Mouse (Mus musculus): ENCODE measurements around the gene Krt18.

- no peak for TF ChIP-seq CTCF (IDR thresholded peaks at IDR 0.05; ENCODE audit: control insufficient read depth, insufficient read depth, low read length)
- TF ChIP-seq POLR2A (IDR thresholded peaks at IDR 0.05; ENCODE audit: borderline replicate concordance, control insufficient read depth, low read depth, low read length) = no peak
Measured at GRCm38 (mm10) chr15:102022481-102022880, 5.5 kb upstream of the Krt18 start.
